Mouse (Mus musculus) thymus, adult 2 months (tissue): ENCODE measurements at regions not wholly inside any gene's neighbourhood (a gene's known extent, or its start where the extent isn't known, plus 50 kb on each side); places are given as distances from the start of the nearest gene placed in this dataset.

Source experiments
- CTCF ChIP-seq: fragments of 200-500 bp; IDR thresholded peaks from 2 replicates; pipeline ENCODE4 v1.5.1; 2012; ENCODE audit warnings: mild to moderate bottlenecking, control low read depth, low read length, moderate library complexity, borderline replicate concordance; ENCODE audit not compliant: control insufficient read depth, poor library complexity, insufficient read depth; ENCODE audit errors: extremely low read depth
- POLR2A ChIP-seq: fragments of 200-500 bp; IDR thresholded peaks from 2 replicates; pipeline ENCODE4 v1.6.1; 2012; ENCODE audit warnings: mild to moderate bottlenecking, low read length, control low read depth, moderate library complexity; ENCODE audit not compliant: control insufficient read depth, poor library complexity, insufficient read depth; ENCODE audit errors: extremely low read depth

DNA sequence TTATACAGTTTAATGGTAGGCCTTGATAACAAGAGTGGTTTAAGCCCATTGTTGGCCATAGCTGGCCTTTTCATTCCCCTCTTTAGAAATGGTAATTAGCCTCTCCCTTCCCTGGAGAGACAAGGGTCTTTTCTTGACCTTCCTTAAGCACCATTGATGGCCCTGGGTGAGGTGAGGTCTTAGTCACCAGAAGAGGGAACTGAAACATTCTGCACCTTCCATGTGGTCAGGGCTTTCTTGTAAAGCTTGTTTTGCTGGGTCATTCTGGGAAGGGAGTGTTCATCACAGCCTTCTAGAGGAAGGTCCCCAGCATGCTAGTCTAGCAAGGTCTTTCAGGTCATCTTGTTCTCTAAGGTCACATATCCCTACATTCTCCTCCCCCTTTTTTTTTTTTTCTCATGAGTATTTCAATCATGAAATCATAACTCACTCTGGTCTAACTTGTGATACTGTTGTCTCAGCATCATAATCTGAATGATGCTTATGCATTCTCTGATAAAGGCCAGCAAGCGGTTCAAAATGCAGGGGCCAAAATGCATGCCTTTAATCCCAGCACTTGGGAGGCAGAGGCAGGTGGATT lies 315.2 kb upstream of the Meis1 start:
- TF ChIP-seq POLR2A (no peak), CTCF (no peak)
